Mouse (Mus musculus): ENCODE measurements around the gene Spib.

Spib gene

GRCm38 (mm10) chr7:44549621-44550408 is 17.9 kb upstream of the Spib start:
- in situ Hi-C loops (cut with MseI, MboI) = no loop called here

GRCm38 (mm10) chr7:44548497-44549087 is 16.7 kb upstream of the Spib start, which contains the start of gene Pold1:
Gene Pold1 (minus strand): TSS chr7:44548849.
- in situ Hi-C loops (cut with MseI, MboI) = no loop called here

- in situ Hi-C loops (cut with MseI, MboI) = no loop called here
Measured at GRCm38 (mm10) chr7:44547725-44548124, 15.9 kb upstream of the Spib start.

GRCm38 (mm10) chr7:44547041-44547440 is 15.2 kb upstream of the Spib start:
- in situ Hi-C loops (cut with MseI, MboI) = no loop called here

GRCm38 (mm10) chr7:44546274-44546673 is 14.4 kb upstream of the Spib start:
- in situ Hi-C loops (cut with MseI, MboI) = no loop called here

GRCm38 (mm10) chr7:44543071-44543470 is 11.2 kb upstream of the Spib start:
- in situ Hi-C loops (cut with MseI, MboI) = no loop called here

GRCm38 (mm10) chr7:44542555-44542954 is 10.7 kb upstream of the Spib start:
- in situ Hi-C loops (cut with MseI, MboI) = no loop called here

GRCm38 (mm10) chr7:44538756-44539624 is 7.1 kb upstream of the Spib start:
- in situ Hi-C loops (cut with MseI, MboI) = no loop called here

GRCm38 (mm10) chr7:44537496-44537895 is 5.6 kb upstream of the Spib start:
- in situ Hi-C loops (cut with MseI, MboI) = no loop called here

- in situ Hi-C loops (cut with MseI, MboI) = no loop called here
Measured at GRCm38 (mm10) chr7:44537009-44537408, 5.1 kb upstream of the Spib start.

GRCm38 (mm10) chr7:44536590-44536968 is 4.7 kb upstream of the Spib start:
- in situ Hi-C loops (cut with MseI, MboI) = no loop called here

- in situ Hi-C loops (cut with MseI, MboI) = no loop called here
Measured at GRCm38 (mm10) chr7:44535657-44536589, 4.1 kb upstream of the Spib start.

GRCm38 (mm10) chr7:44534656-44535441 is 3.0 kb upstream of the Spib start:
- in situ Hi-C loops (cut with MseI, MboI) = no loop called here

GRCm38 (mm10) chr7:44534242-44534641 is 2.4 kb upstream of the Spib start:
- in situ Hi-C loops (cut with MseI, MboI) = no loop called here

- in situ Hi-C loops (cut with MseI, MboI) = no loop called here
Measured at GRCm38 (mm10) chr7:44533746-44534045, 1.8 kb upstream of the Spib start.

GRCm38 (mm10) chr7:44532918-44533745 is 1.3 kb upstream of the Spib start:
- in situ Hi-C loops (cut with MseI, MboI) = no loop called here

GRCm38 (mm10) chr7:44531207-44531606 is 664 bp downstream of the Spib start:
- in situ Hi-C loops (cut with MseI, MboI) = no loop called here

- in situ Hi-C loops (cut with MseI, MboI) = no loop called here
Measured at GRCm38 (mm10) chr7:44530507-44530906, 1.4 kb downstream of the Spib start.

GRCm38 (mm10) chr7:44529518-44529917 is 2.4 kb downstream of the Spib start:
- in situ Hi-C loops (cut with MseI, MboI) = loop anchor here in 1 of 2 experiments (5.0 kb wide), 1 partner anchor 33 kb away; no protein-coding TSS in a partner anchor
